Mouse (Mus musculus) cerebellum, adult 2 months (tissue): ENCODE results near the gene Adcy9.

ENCODE experiments used
- CTCF ChIP-seq: fragments of 200-500 bp; IDR thresholded peaks from 2 replicates; pipeline ENCODE4 v1.5.1; 2011; ENCODE audit warnings: low read depth, mild to moderate bottlenecking, control low read depth, low read length, moderate library complexity, borderline replicate concordance; ENCODE audit not compliant: insufficient read depth
- POLR2A ChIP-seq: fragments of 200-500 bp; IDR thresholded peaks from 2 replicates; pipeline ENCODE4 v1.6.1; 2011; ENCODE audit warnings: low read length, control low read depth, borderline replicate concordance; ENCODE audit not compliant: insufficient read depth

- TF ChIP-seq CTCF, result no peak
- no peak for TF ChIP-seq POLR2A
Measured at GRCm38 (mm10) chr16:4341316-4342062, 78.8 kb downstream of the Adcy9 start.
